Mouse (Mus musculus) MEL (cell line): Measurements from ENCODE around the gene Spem2. TPM values are rescaled to one million over a fixed set of nuclear protein-coding genes. Genes with fewer than 3 reads are reported as not detected.

Source experiments
- DNase-seq: peaks from one replicate; pipeline ENCODE4 v3.0.0; 2011; ENCODE audit warnings: low read depth, low spot score
- H3K27ac ChIP-seq: 2 replicates; pipeline ENCODE4 v1.5.1; 2012; ENCODE audit warnings: low read depth, mild to moderate bottlenecking, control low read depth, low read length, moderate library complexity; ENCODE audit not compliant: control insufficient read depth
- H3K27me3 ChIP-seq, 2 experiments: fragments of 150-350 bp in 1 of 2; sonication (generic) in 1 of 2; 2 replicates each; pipeline ENCODE4 v1.6.1; 2012; ENCODE audit warnings: low read length in 2 of 2, mild to moderate bottlenecking in 2 of 2, improper control_type of control experiment in 1 of 2, moderate library complexity in 1 of 2; ENCODE audit not compliant: insufficient read depth in 2 of 2, control insufficient read depth in 1 of 2
- H3K36me3 ChIP-seq, 2 experiments: 2 replicates each; pipeline ENCODE4 v1.6.1; 2012 to 2014; ENCODE audit warnings: low read length in 2 of 2, improper control_type of control experiment in 1 of 2, inconsistent platforms in 1 of 2, mild to moderate bottlenecking in 1 of 2; ENCODE audit not compliant: insufficient read depth in 2 of 2, control insufficient read depth in 1 of 2
- H3K4me1 ChIP-seq, 2 experiments: fragments of 150-350 bp in 1 of 2; sonication (generic) in 1 of 2; 2 replicates each; pipeline ENCODE4 v1.6.1; 2012; ENCODE audit warnings: low read length in 2 of 2, improper control_type of control experiment in 1 of 2, mild to moderate bottlenecking in 1 of 2; ENCODE audit not compliant: insufficient read depth in 2 of 2, control insufficient read depth in 1 of 2
- H3K4me3 ChIP-seq, 2 experiments: fragments of 150-350 bp in 1 of 2; sonication (generic) in 1 of 2; 2 replicates each; pipeline ENCODE4 v1.5.1; 2012; ENCODE audit warnings: low read depth in 2 of 2, low read length in 2 of 2, mild to moderate bottlenecking in 2 of 2, moderate library complexity in 2 of 2, control low read depth in 1 of 2, improper control_type of control experiment in 1 of 2; ENCODE audit not compliant: control insufficient read depth in 1 of 2, insufficient read depth in 1 of 2
- H3K79me2 ChIP-seq: 2 replicates; pipeline ENCODE4 v1.6.1; 2012; ENCODE audit warnings: mild to moderate bottlenecking, low read length, moderate library complexity; ENCODE audit not compliant: control insufficient read depth, poor library complexity, insufficient read depth
- H3K9ac ChIP-seq: 2 replicates; pipeline ENCODE4 v1.6.1; 2012; ENCODE audit warnings: low read depth, mild to moderate bottlenecking, control low read depth, low read length, moderate library complexity; ENCODE audit not compliant: control insufficient read depth, poor library complexity, severe bottlenecking
- H3K9me3 ChIP-seq: fragments of 150-350 bp; sonication (generic); replicated peaks from 2 replicates; pipeline ENCODE4 v1.6.1; 2012; ENCODE audit warnings: mild to moderate bottlenecking, low read length, improper control_type of control experiment, moderate library complexity; ENCODE audit not compliant: insufficient read depth
- BHLHE40 ChIP-seq: IDR thresholded peaks from 2 replicates; pipeline ENCODE4 v1.6.1; 2012; ENCODE audit warnings: low read depth, mild to moderate bottlenecking, inconsistent platforms, low read length, improper control_type of control experiment, borderline replicate concordance
- CHD1 ChIP-seq: IDR thresholded peaks from 2 replicates; pipeline ENCODE4 v1.6.1; 2012; ENCODE audit warnings: low read depth, mild to moderate bottlenecking, inconsistent platforms, low read length, improper control_type of control experiment
- CHD2 ChIP-seq: IDR thresholded peaks from 2 replicates; pipeline ENCODE4 v1.6.1; 2011; ENCODE audit warnings: low read length, improper control_type of control experiment
- E2F4 ChIP-seq: IDR thresholded peaks from 2 replicates; pipeline ENCODE4 v1.6.1; 2011; ENCODE audit warnings: low read depth, low read length, improper control_type of control experiment, borderline replicate concordance
- ELF1 ChIP-seq: IDR thresholded peaks from 2 replicates; pipeline ENCODE4 v1.6.1; 2014; ENCODE audit warnings: low read depth, mild to moderate bottlenecking, inconsistent platforms, low read length, improper control_type of control experiment, moderate library complexity
- GABPA ChIP-seq: IDR thresholded peaks from 2 replicates; pipeline ENCODE4 v1.6.1; 2012; ENCODE audit warnings: low read depth, mild to moderate bottlenecking, inconsistent platforms, low read length, improper control_type of control experiment, moderate library complexity
- HCFC1 ChIP-seq: IDR thresholded peaks from 2 replicates; pipeline ENCODE4 v1.6.1; 2012; ENCODE audit warnings: low read depth, mild to moderate bottlenecking, inconsistent platforms, low read length, improper control_type of control experiment, moderate library complexity
- JUND ChIP-seq: IDR thresholded peaks from 2 replicates; pipeline ENCODE4 v1.6.1; 2011; ENCODE audit warnings: low read depth, mild to moderate bottlenecking, improper control_type of control experiment, low read length
- KAT2A ChIP-seq: conservative IDR thresholded peaks from 2 replicates; pipeline ENCODE4 v1.6.1; 2012; ENCODE audit warnings: low read depth, low read length, improper control_type of control experiment, inconsistent platforms
- MAX ChIP-seq: IDR thresholded peaks from 2 replicates; pipeline ENCODE4 v1.6.1; 2011; ENCODE audit warnings: low read length, improper control_type of control experiment
- MAZ ChIP-seq: IDR thresholded peaks from 2 replicates; pipeline ENCODE4 v1.6.1; 2012; ENCODE audit warnings: low read depth, mild to moderate bottlenecking, inconsistent platforms, low read length, improper control_type of control experiment
- MXI1 ChIP-seq: IDR thresholded peaks from 2 replicates; pipeline ENCODE4 v1.6.1; 2011; ENCODE audit warnings: mild to moderate bottlenecking, low read depth, low read length, improper control_type of control experiment
- MYB ChIP-seq: IDR thresholded peaks from 2 replicates; pipeline ENCODE4 v1.6.1; 2011; ENCODE audit warnings: mild to moderate bottlenecking, low read depth, low read length, improper control_type of control experiment
- MYC ChIP-seq: IDR thresholded peaks from 2 replicates; pipeline ENCODE4 v1.6.1; 2011; ENCODE audit warnings: low read depth, mild to moderate bottlenecking, low read length, improper control_type of control experiment, moderate library complexity
- POLR2A ChIP-seq, 2 experiments: IDR thresholded peaks; 2 replicates each; pipeline ENCODE4 v1.6.1; 2011 to 2012; ENCODE audit warnings: low read length in 2 of 2, mild to moderate bottlenecking in 2 of 2, control low read depth in 1 of 2, improper control_type of control experiment in 1 of 2, low read depth in 1 of 2, moderate library complexity in 1 of 2; ENCODE audit not compliant: control insufficient read depth in 1 of 2, insufficient read depth in 1 of 2, poor library complexity in 1 of 2
- RAD21 ChIP-seq: IDR thresholded peaks from 2 replicates; pipeline ENCODE4 v1.6.1; 2011; ENCODE audit warnings: mild to moderate bottlenecking, low read depth, low read length, improper control_type of control experiment
- RCOR1 ChIP-seq: IDR thresholded peaks from 2 replicates; pipeline ENCODE4 v1.6.1; 2012; ENCODE audit warnings: low read depth, mild to moderate bottlenecking, inconsistent platforms, low read length, improper control_type of control experiment
- SIN3A ChIP-seq: IDR thresholded peaks from 2 replicates; pipeline ENCODE4 v1.6.1; 2012; ENCODE audit warnings: low read length, improper control_type of control experiment, inconsistent platforms
- SMC3 ChIP-seq: IDR thresholded peaks from 2 replicates; pipeline ENCODE4 v1.6.1; 2011; ENCODE audit warnings: low read depth, low read length, improper control_type of control experiment
- TAL1 ChIP-seq: IDR thresholded peaks from 2 replicates; pipeline ENCODE4 v1.6.1; 2012; ENCODE audit warnings: mild to moderate bottlenecking, inconsistent platforms, low read length, moderate library complexity, mixed read lengths
- UBTF ChIP-seq: IDR thresholded peaks from 2 replicates; pipeline ENCODE4 v1.6.1; 2012; ENCODE audit warnings: low read depth, mild to moderate bottlenecking, inconsistent platforms, low read length, improper control_type of control experiment, moderate library complexity, borderline replicate concordance; ENCODE audit not compliant: insufficient read depth
- ZC3H11A ChIP-seq: IDR thresholded peaks from 2 replicates; pipeline ENCODE4 v1.6.1; 2012; ENCODE audit warnings: low read depth, mild to moderate bottlenecking, inconsistent platforms, low read length, improper control_type of control experiment
- ZKSCAN1 ChIP-seq: IDR thresholded peaks from 2 replicates; pipeline ENCODE4 v1.6.1; 2012; ENCODE audit warnings: low read depth, mild to moderate bottlenecking, inconsistent platforms, low read length, improper control_type of control experiment, moderate library complexity
- ZMIZ1 ChIP-seq: IDR thresholded peaks from 2 replicates; pipeline ENCODE4 v1.6.1; 2012; ENCODE audit warnings: low read depth, mild to moderate bottlenecking, inconsistent platforms, low read length, improper control_type of control experiment, moderate library complexity
- ZNF384 ChIP-seq: IDR thresholded peaks from 2 replicates; pipeline ENCODE4 v1.6.1; 2012; ENCODE audit warnings: low read depth, mild to moderate bottlenecking, inconsistent platforms, low read length, improper control_type of control experiment
- polyA plus RNA-seq, 2 experiments: library from polyadenylated mRNA; stranded (reverse) in 1 of 2; unstranded in 1 of 2; fragments of >175 nt in 1 of 2; fragments of >200 nt in 1 of 2; gene quantifications; 2 replicates each; pipeline versions ENCODE4 v1.2.1 to v1.2.4; 2012; ENCODE audit warnings: low replicate concordance in 2 of 2, low read depth in 1 of 2; ENCODE audit not compliant: insufficient read length in 2 of 2, insufficient read depth in 1 of 2, missing spikeins in 1 of 2
- total RNA-seq: library from RNA; depleted of rRNA; stranded (reverse); fragments of 300-350 nt; gene quantifications from 2 replicates; pipeline ENCODE4 v1.2.3, GENCODE M21; 2012

Spem2 gene
- total and polyA plus RNA-seq, 3 experiments, result not detected

GRCm38 (mm10) chr11:69784793-69785272 is 33.4 kb downstream of the Spem2 start (continued):
- TF ChIP-seq ELF1 (peak; percentile 84), MXI1 (peak; percentile 66), ZKSCAN1 (no peak), BHLHE40 (0 out of 2 replicates have a peak, but pooled peaks have one; percentile 27), TAL1 (peak; percentile 49), MAX (0 out of 2 replicates have a peak, but pooled peaks have one; percentile 24), ZNF384 (no peak), CHD2 (no peak), JUND (no peak), GABPA (no peak), UBTF (no peak), ZC3H11A (0 out of 2 replicates have a peak, but pooled peaks have one; percentile 5), E2F4 (no peak), SIN3A (peak; percentile 84), POLR2A (IDR thresholded peaks at IDR 0.05; ENCODE audit: control insufficient read depth in 1 of 2, insufficient read depth in 1 of 2, low read depth in 1 of 2, low read length in 2 of 2, poor library complexity in 1 of 2) (peak; percentile 59 to 94; a peak in 3 of 4 replicates), RCOR1 (peak; percentile 48; the same call in 1 of the 2 replicates), MYB (no peak), HCFC1 (peak; percentile 69)

DNA sequence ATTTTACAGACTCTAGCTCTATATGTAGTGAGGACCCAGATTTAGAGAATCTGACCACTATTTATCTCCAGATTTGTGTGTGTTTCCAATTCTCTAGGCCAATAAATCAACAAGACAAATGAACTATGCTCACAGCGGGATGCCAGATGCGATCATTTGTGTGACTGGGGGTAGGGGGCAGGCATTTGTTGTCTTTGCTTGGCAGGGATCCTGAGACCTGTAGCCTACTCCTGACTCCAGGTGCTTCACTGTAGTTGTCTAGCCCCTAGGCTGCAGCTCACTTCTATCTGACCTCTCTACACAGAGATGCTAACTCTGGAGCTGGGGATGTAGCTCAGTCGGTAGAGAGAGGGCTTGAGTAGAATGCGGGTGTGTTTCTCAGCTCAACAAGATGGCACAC is 36.4 kb downstream of the Spem2 start:
- no peak for DNase-seq
- no peak for TF ChIP-seq RAD21
- TF ChIP-seq CHD1, result no peak
- no peak for TF ChIP-seq MYC
- TF ChIP-seq JUND, result no peak
- no peak for TF ChIP-seq KAT2A
- TF ChIP-seq RCOR1, result no peak
- TF ChIP-seq ZNF384, result no peak
- no peak for TF ChIP-seq SMC3
- no peak for TF ChIP-seq ZC3H11A
- no peak for TF ChIP-seq E2F4
- TF ChIP-seq ZMIZ1, result no peak
- TF ChIP-seq MAZ, result no peak
- TF ChIP-seq GABPA, result no peak
- no peak for TF ChIP-seq CHD2
- no peak for TF ChIP-seq MYB
- TF ChIP-seq ZKSCAN1, result no peak
- TF ChIP-seq, all 39 proteins: peak for 0
- no peak overlapping the region for H3K4me3 ChIP-seq
- H3K27me3 ChIP-seq, result no peaks in the 10 kb centered on the region
- H3K9ac ChIP-seq, result no peak overlapping the region
- H3K27ac ChIP-seq, result no peak overlapping the region
- H3K4me1 ChIP-seq, result peaks cover 2 to 8% of the 10 kb centered on the region in 2 experiments; a peak in 3 of 4 replicates
- H3K36me3 ChIP-seq, result peaks cover 0 to 5% of the 10 kb centered on the region in 2 experiments; a peak in 2 of 4 replicates
- no peaks in the 10 kb centered on the region for H3K9me3 ChIP-seq
- H3K79me2 ChIP-seq, result peaks cover 3% of the 10 kb centered on the region; the same call in 1 of the 2 replicates
